Mouse (Mus musculus) kidney, postnatal 4 days (tissue): Measurements from ENCODE around the gene Col28a1.

Experiments
- DNase-seq, 2 experiments: peaks; one replicate each; pipeline ENCODE4 v3.0.0; 2021; ENCODE audit warnings: mixed read lengths in 2 of 2

The Col28a1 gene

DNA sequence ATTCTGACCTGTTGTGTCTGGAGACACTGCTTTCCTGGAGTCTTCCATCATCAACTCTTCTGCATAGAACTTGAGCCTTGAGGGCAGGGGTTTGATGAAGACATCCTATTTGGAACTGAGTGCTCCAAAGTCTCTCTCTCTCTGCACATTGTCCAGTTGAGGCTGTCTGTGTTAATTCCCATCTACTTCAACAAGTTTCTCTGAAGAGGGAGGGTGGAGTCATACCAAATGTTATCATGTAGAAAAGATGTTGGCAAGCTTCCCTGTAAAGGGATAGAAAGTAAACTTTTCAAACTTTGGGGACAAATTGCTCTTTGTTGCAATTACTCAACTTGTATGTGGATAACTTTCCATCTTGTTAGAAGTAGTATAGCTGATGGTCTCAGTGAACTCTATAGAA is at the start of gene Col28a1:
Gene Col28a1 (minus strand): TSS at position 101 of the 400 bp plus-strand sequence.
- DNase-seq: no peak

DNA sequence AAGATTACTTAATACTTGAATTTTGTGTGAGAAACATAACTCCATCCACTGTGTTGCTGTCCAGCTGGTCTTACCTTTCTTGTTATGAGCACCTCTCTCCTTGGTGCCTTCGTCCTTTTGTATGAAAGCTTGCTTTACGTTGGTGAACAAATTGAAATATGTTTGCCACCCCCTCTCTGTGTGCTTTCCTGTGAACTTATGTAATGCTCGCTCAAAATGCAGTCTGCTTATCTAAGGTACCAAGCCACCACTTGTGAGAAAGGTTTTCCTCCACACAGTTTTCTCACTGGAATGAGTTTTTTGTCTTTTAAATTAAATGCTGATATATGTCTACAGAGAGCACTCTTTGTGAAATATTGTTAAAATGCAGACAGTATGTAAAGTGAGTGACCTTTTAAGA is 36.2 kb upstream of the Col28a1 start:
- DNase-seq: no peak

DNA sequence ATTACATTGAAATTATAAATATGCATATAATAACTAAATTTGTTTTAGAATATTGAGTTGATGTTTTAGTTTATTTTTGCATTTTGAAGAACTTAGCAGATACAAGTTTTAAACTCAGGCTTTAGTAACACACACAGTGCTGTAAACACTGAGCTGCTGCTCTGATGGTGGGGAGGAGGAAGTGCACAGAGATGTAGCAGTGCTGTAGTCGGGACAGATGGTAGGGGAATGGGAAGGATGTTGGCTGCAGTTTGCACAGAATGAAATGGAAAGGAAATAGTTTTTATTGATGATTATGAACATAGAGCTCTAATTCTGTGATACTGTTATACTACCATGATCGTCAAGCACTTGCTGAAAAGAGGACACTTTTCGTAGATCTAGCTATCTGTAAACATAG is 34.6 kb upstream of the Col28a1 start:
- no peak for DNase-seq

GRCm38 (mm10) chr6:8210661-8211060 is 18.2 kb upstream of the Col28a1 start:
- no peak for DNase-seq

GRCm38 (mm10) chr6:8209866-8210186 is 17.4 kb upstream of the Col28a1 start:
- peak; percentile 5 to 32 for DNase-seq

- peak; percentile 91 to 95 for DNase-seq
These were observed 16.8 kb upstream of the Col28a1 start, which contains the start of gene Mios for GRCm38 (mm10) chr6:8209047-8209865. Gene Mios, plus strand, starts transcription at chr6:8209222.

DNA sequence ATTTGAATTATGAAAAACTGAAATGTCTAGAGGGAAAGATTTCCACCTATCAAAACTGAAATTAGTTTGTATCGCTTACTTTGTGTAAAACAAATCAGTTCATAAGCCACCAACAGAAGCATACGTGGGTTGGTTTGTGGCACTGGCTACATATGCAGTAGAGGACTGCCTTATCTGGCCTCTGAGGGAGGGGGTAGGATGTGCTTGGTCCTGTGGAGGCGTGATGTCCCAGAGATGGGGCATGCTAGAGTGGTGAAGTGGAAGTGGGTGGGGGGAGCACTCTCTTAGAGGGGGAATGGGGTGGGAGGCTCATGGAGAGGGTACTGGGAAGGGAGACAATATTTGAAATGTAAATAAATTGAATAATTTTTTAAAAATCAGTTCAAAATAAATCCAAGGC is 2.5 kb downstream of the Col28a1 start:
- no peak for DNase-seq

GRCm38 (mm10) chr6:8188599-8189233 is 3.7 kb downstream of the Col28a1 start:
- DNase-seq: no peak

DNA sequence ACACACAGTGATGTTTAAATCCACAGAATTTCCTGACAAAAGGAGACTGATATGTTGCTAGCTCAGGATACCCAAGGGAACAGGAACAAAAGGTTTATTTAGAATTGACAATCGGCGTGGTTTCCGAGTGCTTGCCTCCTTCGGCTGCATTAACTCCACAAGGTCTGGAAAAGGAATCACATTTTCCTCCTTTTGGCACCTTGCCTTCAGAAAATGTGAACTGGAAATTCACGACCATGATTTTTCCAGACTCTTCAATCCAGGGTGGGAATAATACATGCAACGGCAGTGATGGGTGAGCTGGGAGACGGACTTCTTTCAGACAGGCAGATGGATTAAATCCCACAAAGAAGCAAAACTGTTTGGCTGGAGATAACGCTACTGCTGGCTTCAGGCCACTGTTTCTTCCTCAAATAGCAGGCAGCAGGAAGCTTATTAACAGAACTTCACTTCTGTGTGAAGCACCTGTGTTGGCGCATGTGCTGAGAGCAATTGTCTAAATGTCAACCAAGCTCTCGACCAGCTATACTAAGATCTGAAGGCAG is 13.9 kb downstream of the Col28a1 start:
- peak; percentile 7 to 18 for DNase-seq

- no peak for DNase-seq
These were observed 16.3 kb downstream of the Col28a1 start for GRCm38 (mm10) chr6:8176116-8176515.

DNA sequence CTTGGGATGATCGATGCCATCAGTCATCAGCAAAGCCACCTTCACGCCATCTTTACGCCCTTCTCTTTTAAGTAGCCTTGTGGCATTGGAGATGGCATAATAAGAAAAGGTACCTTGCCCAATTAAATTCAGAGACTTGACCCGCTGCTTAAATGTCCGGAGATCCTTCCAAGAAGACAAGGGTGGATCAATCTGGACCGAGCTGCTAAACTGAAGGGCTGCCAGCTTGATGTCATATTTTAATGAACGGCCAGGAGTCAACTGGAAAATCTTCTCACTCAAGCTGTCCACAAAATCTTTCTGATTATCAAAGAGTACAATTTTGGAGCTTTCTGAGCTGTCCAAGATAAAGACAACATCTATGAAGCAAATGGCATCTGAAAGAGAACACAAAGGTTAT is 17.1 kb downstream of the Col28a1 start:
- no peak for DNase-seq

DNA sequence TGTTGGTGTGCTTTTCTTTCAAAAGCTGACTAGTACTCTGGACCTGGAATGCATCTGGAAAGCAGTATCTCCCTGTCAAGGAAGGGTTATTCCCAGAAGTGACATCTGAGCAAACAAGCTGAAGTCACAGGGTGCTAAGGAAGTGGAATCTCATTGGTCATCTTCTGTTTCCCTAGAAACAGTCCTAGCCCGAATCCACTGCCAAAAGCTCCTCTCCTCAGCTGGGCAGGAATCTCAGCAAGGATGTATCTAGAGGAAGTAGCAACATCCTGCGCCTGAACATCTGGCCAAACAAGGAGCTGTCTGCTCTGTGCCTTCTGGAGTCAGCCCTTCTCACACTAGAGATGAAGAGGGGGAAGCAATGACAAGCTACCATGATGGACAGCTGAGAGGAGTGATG is 18.4 kb downstream of the Col28a1 start:
- no peak for DNase-seq

DNA sequence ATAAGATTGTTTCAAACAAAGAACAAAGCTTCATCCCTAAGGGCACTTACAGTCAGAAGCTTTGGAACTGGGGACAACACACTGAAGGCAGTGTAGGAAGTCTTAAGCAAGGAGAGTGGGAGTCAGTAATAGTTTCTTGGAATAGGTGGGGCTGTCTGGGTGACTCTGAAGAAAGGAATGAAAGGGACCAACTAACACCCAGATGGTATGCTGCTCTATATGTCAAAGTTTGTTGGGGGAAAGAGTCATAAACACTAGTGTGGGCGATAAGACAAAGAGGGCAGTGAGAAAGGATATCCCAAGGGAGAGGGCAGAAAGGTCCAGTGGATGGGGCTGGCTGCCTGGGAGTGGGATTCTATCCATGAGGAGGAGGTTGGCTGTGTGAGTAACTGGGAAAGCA is 20.3 kb downstream of the Col28a1 start:
- DNase-seq: no peak

- no peak for DNase-seq
These were observed 27.7 kb downstream of the Col28a1 start for GRCm38 (mm10) chr6:8164741-8165140.

DNA sequence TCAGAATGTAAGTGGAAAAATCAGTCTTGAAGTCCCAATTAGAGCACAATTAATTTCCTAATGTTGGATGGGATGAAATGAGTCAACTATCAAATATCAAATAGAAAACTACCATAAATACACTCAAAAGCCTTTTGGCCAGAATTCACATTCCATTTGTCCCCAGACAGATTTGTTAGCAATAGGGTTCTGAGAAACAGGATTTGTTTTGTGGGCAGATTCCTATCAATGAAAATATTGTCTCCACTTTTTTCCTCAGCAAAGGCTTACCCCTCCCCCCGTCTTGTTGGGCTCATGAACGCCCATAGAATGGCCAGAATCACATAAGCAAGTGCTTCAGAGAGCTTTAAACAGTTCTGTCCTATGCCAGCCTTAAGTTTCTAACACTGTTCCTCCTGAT is 32.4 kb downstream of the Col28a1 start:
- no peak for DNase-seq

DNA sequence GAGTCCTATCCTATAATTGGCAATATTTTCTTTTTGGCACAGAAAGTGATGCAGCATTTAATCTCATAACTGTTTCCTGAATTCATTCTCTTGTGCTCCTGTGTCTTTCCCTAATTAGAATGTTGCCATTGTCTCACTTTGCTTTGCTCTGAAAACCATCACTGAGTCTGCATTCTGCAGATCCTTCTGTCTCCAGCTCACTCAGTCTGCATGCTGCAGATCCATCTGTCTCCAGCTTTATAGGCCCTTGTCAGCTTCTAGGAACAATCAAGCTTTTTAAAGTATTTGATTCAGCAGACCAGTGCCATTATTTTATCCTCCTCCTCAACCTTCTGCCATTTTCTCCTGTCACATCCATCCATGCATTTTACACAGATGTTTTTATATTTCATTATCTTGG is 35.3 kb downstream of the Col28a1 start:
- no peak for DNase-seq

DNA sequence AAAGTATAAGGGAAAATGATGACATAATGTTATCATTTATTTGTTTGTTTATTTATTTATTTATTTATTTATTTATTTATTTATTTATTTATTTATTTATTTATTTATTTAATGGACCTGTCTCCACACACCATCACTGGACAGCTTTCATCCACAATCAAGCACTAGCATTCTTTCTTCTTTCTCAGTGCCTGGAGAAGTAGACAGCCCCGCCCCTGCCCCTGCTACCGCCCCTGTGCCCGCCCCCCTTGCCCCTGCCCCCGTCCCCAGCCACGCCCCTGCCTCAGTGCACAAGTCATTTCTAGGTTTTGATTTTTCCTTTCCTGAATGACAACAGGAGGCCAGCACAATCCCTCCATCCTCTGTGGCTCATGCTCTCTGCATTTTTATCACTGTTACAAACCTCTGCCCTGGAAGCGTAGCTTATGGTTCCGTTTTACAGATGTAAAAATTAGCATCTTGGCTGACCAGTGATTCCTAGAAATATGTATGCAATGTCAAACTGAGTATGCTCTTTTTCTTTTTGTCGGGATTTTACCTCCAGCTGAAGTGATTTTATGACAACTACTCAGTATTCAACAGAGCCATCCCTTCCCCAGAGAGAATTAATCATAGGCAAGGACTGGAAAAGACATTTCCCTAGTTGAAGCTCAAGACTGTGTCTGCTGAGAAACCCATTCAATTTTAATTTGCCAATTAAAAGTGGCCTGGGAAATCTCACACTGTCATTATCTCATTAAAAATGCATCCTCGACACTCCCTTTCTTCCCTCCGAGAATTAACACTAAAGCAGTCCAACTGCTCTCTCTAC is 39.7 kb downstream of the Col28a1 start:
- DNase-seq: no peak

DNA sequence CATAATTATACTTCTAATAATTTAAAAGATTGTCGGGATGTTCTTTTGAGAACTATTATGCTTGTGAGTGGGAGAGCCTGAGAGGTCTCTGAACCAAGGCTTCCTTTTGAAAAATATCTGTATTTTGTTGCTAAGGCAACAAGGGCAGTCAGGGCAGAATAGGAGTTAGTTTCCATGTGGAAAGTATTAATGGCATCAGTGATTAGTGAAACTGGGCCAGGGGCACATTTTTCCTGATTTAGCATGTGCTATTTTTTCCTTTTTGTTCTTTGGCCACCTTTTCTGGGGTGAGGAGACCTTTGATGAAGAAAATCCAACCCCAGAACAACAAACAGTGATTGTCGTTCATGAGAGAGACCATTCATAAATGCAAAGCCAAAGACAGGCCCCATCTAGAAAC is 43.5 kb downstream of the Col28a1 start:
- no peak for DNase-seq

DNA sequence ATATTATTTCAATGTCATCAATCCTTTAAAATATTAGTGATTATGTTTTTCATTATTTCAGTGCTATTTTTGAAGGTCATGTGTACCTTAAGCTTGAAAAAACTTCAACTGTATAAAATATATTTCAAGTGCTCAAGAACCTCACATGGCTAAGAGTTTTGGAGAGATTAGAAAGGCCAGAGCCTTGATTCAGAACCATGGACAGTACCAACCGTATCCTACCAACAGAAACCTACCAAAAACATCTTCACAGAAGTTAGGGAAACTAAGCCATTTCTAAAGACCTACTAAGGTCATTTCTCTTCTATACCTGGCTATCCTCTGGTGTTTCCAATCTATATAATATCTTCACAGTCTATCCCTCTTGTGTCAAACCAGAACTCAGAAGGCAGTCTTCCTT is 50.5 kb downstream of the Col28a1 start:
- peak in 1 of 2 experiments; percentile 7 for DNase-seq

DNA sequence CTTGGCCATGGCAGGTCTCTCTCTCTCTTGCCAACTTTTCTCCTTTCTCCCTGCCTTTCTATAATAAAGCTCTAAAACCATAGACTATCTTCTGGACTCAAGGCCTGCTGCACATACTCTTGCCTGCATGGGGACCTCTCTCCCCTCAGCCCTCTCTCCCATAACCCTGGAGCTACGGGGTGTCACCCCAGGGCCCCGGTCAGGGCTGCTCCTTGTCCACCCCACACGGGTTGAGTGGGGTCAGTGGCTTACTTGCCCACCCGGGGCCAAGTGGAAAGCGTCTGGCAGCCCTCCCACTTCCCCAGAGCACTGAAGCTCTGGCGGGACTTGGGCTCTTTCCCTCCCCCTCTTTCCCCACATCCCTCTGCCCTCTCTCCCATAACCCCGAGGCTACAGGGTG is 62.3 kb downstream of the Col28a1 start:
- DNase-seq: no peak

DNA sequence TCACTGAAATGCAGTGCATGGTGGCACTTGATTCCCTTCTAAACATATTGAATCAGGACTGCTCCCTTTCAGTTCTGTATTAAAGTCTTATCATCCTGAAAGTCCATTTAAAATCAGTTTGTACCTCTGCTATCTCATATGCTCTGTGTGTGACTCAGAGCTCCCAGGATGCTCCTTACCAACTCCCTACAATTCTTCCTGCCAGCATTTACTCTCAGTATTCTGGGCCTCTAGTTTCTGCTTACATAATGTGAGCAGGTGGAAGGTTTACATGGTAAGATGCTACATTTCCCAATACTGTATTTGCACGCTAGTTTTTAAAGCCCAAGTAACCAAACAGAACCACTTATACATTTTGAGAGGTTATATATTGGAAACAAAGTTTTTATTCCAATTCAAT is 64.3 kb downstream of the Col28a1 start:
- DNase-seq: no peak

GRCm38 (mm10) chr6:8126545-8126944 is 65.9 kb downstream of the Col28a1 start:
- DNase-seq: no peak

DNA sequence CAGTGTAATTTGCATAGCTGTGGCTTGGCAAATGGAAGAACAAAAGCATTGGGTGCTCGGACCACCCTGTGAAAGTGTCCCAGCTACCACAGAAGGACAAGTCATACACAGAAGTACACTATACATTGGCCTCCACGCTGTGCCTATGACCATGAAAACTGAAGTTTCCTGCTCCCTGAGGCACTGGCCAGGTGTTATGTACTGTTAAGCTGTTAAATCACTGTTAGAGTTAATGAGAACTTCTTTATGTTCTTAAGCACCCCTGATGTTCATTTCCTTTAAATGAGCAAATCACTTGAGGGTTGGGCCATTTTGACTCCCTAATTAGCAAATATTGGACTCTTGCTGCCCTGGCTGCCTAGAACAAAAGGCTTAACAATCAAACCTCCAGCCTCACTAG is 73.3 kb downstream of the Col28a1 start:
- no peak for DNase-seq
